Mouse (Mus musculus) neutrophil, adult 5-6 weeks (primary cell): Measurements from ENCODE around the gene Ids. TPM values are rescaled to one million over a fixed set of nuclear protein-coding genes. Genes with fewer than 3 reads are reported as not detected.
"Not testable (repeated sequence)": the region's sequence is repeated elsewhere in the genome, so short reads cannot be mapped to it uniquely, and the experiment has no call there.

Source experiments
- ATAC-seq: fragments of 151-379, 151-347 bp; 2 replicates; pipeline ENCODE4 v1.8.0; 2017; ENCODE audit warnings: mild to moderate bottlenecking, moderate TSS enrichment; ENCODE audit not compliant: insufficient number of reproducible peaks, poor library complexity, low FRiP score, severe bottlenecking; ENCODE audit errors: extremely low read depth
- total RNA-seq: library from RNA; stranded (forward); fragments of 200-1000 nt; gene quantifications from 2 replicates; pipeline ENCODE4 v1.2.3, GENCODE M21; 2017

Ids gene
- total RNA-seq, result 13.4 and 14.0 TPM in 2 replicates

- ATAC-seq, result peak; percentile 97
These were observed at the start of gene Ids for GRCm38 (mm10) chrX:70364661-70365613. Ids (minus strand) TSS chrX:70365084.

- not testable (repeated sequence) for ATAC-seq
These were observed 27.8 kb upstream of the Ids start for GRCm38 (mm10) chrX:70392636-70393035.

- ATAC-seq, result no peak
These were observed 21.1 kb upstream of the Ids start for GRCm38 (mm10) chrX:70385962-70386351.

GRCm38 (mm10) chrX:70385276-70385961 is 20.5 kb upstream of the Ids start, which contains the start of gene 1110012L19Rik:
1110012L19Rik (plus strand) TSS chrX:70385877.
- ATAC-seq, result peak; percentile 99

- ATAC-seq, result no peak
These were observed 20.0 kb upstream of the Ids start for GRCm38 (mm10) chrX:70384917-70385275.

GRCm38 (mm10) chrX:70374469-70375110 is 9.7 kb upstream of the Ids start:
- peak; percentile 61; the same call in 1 of the 2 replicates for ATAC-seq

- peak; percentile 34; the same call in 1 of the 2 replicates for ATAC-seq
These were observed 4.9 kb upstream of the Ids start for GRCm38 (mm10) chrX:70369758-70370157.

- ATAC-seq, result no peak
These were observed 682 bp downstream of the Ids start for GRCm38 (mm10) chrX:70364202-70364601.

GRCm38 (mm10) chrX:70363446-70363845 is 1.4 kb downstream of the Ids start:
- no peak for ATAC-seq

GRCm38 (mm10) chrX:70362985-70363384 is 1.9 kb downstream of the Ids start:
- no peak for ATAC-seq

- no peak for ATAC-seq
These were observed 34.6 kb downstream of the Ids start for GRCm38 (mm10) chrX:70330202-70330843.

GRCm38 (mm10) chrX:70328530-70329143 is 36.2 kb downstream of the Ids start:
- no peak for ATAC-seq

- no peak for ATAC-seq
These were observed 37.2 kb downstream of the Ids start for GRCm38 (mm10) chrX:70327656-70328055.

- no peak for ATAC-seq
These were observed 45.6 kb downstream of the Ids start for GRCm38 (mm10) chrX:70319254-70319653.

- ATAC-seq, result no peak
These were observed 49.8 kb downstream of the Ids start for GRCm38 (mm10) chrX:70314949-70315641.
